Mouse (Mus musculus): ENCODE results near the gene Mink1.

Gene Mink1

DNA sequence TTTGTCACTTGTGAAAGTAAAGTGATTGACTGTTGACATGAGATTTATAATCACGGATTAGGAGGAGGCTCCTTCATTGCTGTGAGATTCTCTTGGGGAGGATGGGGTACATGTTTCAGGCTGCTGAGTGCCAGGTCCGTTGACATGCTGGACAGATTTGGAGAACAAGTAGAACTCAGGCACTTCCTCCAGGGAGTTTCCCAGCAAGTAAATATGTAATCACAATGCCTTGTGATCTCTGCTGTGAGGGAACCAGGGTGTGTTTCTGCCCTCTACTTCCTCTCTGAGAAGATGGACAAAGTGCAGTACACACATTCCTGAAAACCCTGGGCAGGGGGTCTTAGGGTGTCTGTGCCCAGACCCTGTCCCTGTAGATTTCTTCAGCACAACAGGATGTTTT lies 33.0 kb downstream of the Mink1 start:
- no peak for DNase-seq

DNA sequence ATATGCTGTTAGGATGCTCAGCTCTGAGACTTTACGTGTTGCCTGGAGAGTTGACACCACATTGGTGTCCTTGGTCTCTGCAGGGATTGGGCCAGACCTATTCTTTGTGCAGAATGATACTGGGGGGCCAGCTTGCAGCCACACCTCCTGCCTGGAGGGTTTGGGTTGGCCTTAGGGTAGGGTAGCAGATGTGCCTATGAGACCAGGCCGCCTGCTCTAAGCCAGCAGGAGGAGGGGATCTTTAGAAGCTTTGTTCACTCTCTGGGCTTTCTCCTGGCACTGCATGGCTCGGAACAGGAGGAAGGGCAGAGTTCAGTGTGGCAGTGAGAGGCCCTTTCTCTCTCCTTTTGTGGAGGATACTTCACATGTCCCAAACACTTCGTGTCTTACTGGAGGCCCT lies 33.4 kb downstream of the Mink1 start:
- DNase-seq = no peak

- no peak for DNase-seq
Observed at GRCm38 (mm10) chr11:70597301-70597700, 34.6 kb downstream of the Mink1 start.

GRCm38 (mm10) chr11:70598451-70598953 lies 35.8 kb downstream of the Mink1 start:
- DNase-seq = no peak

DNA sequence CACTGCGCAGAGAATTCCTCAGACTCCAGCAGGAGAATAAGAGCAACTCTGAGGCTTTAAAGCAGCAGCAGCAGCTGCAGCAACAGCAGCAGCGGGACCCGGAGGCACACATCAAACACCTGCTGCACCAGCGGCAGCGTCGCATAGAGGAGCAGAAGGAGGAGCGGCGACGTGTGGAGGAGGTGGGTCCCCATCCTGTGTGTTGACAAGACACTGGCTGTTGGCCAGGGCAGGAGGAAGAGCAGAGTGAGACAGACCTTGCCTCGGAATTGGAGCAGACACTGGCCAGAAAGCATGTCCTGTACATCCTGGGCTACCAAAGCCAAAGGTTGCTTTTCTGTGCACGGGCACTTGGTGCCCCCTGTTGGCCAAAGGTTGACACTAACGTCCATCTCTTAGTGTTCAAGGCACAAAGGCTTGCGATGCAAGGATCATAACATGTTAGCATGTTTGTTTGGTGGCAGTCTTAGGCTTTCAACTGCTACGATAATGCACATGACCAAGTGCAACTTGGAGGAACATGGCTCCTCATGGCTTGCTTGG lies 42.4 kb downstream of the Mink1 start:
- peak; percentile 83 for DNase-seq

GRCm38 (mm10) chr11:70606717-70607116 lies 44.0 kb downstream of the Mink1 start:
- no peak for DNase-seq

- DNase-seq = no peak
Observed at GRCm38 (mm10) chr11:70607611-70608010, 44.9 kb downstream of the Mink1 start.

- peak; percentile 32 for DNase-seq
Observed at GRCm38 (mm10) chr11:70608381-70609066, 45.8 kb downstream of the Mink1 start.

DNA sequence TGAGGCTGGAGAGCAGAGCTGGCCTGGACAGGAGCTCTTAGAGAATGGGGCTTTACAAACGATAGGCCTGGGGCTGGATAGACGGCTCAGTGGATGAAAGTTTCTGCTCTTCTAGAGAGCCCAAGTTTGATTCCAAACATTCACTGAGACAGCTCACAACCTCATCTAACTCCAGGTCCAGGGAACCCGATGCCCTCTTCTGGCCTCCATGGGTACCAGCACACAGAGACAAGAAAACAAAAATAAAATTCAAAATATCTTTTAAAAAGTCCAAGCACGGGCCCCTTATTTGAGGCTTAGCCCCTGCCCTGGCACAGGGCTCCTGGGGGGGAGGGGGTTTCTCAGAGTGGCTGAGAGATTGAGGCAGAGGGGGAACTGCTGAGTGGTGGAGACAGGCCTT lies 48.1 kb downstream of the Mink1 start:
- no peak for DNase-seq

DNA sequence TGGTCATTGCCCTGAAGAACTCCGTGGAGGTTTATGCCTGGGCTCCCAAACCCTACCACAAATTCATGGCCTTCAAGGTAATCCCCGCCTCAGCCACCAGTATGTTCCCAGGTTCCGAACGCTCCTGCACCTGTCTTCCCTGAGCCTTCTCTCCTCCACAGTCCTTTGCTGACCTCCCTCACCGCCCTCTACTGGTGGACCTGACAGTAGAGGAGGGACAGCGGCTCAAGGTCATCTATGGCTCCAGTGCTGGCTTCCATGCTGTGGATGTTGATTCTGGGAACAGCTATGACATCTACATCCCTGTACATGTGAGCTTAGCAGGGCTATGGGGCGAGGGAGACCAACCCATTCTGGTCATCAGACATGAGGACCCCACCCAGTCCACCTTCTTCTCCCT lies 49.8 kb downstream of the Mink1 start:
- no peak for DNase-seq

GRCm38 (mm10) chr11:70615074-70615473 lies 52.4 kb downstream of the Mink1 start:
- peak; percentile 71 for DNase-seq

DNA sequence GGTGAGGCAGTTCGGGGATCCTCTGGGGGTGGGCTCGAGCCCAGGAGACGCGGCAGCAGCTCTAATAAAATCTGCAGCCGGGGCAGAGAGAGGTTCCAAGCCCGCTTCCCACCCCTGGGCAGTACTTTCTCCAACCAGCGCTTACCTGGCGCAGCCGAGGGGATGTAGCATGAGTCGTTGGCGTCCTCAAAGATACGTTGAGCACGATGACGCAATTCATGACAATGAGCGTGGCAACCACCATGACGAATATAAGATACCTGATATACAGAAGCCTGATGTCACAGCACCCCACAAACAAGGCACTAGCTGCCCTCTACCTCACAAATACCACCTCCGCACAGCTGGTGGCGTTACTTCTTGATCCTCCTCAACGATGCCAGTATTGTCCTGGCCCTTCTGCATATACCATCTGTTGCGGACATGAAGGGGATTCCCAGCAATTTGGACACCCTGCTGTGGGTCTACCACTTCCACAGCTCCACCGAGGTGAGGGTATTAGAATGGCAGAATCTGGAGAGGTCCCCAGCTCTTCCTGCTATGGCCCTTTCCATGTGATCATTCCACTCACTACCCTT lies 52.9 kb downstream of the Mink1 start, which contains the start of gene 4930544D05Rik:
Gene 4930544D05Rik (plus strand): TSS at position 333 of the 578 bp plus-strand sequence.
- peak; percentile 28 for DNase-seq

DNA sequence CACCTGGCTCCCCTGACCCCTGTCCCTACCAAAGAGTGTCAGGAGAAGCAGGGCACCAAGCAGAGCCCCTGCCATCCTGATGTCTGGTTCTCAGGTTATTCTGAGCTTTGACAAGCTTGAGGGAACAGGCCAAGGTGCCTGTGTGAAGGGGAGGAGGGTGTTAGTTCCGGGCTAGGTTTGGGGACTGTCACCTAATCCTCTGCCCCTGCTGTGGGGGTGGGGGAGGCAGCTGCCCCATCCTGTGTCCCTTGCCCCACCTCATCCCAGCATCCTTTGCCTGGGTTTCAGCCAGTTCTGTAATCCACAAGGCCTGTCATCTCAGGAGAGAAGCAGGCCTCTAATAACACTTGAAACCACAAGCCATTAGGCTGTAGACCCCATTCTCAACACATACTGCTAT lies 56.4 kb downstream of the Mink1 start, which contains the start of gene Chrne:
Gene Chrne (minus strand): TSS at position 116 of the 400 bp plus-strand sequence.
- DNase-seq = no peak

GRCm38 (mm10) chr11:70621972-70622814 lies 59.5 kb downstream of the Mink1 start:
- no peak for DNase-seq

GRCm38 (mm10) chr11:70623053-70623742 lies 60.5 kb downstream of the Mink1 start:
- DNase-seq = no peak

DNA sequence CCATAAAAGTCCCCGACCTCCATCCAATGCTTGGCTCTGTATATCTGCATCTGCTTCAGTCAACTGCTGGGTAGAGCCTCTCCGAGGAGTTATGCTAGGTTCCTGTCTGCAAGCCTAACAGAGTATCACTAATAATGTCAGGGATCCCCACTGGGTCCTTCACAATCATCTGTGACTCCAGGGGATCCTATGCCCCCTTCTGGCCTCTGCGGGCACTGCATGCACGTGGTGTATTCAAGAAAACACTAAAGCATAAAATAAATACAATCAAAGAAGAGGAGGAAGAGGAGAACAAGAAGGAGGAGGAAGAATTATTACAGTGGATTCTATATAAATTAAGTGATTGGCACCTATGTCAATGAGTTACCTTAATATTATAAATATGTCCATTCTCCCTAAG lies 62.8 kb downstream of the Mink1 start:
- DNase-seq = peak; percentile 74

DNA sequence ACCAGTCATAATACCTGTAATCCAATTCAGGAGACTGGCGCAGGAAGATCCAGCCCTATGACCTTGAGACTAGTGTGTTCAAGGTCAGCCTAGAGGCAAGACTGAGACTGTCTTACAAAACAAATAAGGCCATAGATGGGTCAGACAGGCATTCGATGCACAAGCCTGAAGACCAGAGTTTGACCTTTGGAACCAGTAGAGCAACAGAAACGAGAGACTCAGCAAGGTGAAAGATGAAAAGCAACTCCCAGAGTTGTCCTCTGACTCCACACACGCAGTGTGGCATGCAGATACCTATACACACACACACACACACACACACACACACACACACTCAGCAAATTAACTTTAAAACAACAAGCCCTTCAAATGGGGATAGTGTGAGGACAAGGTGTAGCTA lies 64.2 kb downstream of the Mink1 start:
- no peak for DNase-seq

GRCm38 (mm10) chr11:70628431-70628830 lies 65.8 kb downstream of the Mink1 start:
- no peak for DNase-seq

DNA sequence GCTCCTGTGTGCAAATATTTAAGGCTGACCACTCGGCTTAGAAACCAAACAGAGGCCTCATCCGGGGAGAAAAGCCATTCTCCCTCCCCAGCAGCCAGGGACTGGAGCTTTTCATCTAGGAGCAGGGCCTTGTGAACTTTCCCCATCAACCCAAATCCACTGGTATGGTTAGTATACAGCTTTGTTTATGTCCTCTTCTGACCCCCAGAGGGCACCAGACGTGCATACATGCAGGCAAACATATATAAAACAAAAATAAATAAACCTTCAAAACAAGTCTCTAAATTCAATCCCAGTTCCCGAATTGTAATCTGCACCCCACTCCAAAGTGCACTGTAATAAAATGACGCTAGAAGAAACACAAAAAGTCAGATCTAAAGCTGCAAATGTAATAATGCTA lies 66.9 kb downstream of the Mink1 start:
- DNase-seq = peak; percentile 45

DNA sequence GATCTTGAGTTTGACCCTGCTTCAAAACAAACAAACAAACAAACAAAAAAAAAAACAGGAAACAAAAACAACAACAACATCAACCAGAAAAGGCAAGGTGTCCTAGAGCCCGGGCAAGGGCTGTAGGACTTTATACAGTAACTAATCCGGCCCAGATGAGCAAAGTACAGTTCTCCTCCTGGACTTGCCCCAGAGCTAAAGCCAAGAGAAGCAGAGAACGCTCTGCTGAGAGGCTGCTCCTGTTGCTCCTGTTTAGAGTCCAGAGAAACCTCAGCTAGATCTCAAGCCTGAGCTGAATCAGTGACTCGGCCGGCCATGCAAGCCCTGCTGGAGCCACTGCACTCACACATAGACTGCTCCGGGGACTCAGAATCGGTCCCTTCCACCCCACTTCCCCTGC lies 67.4 kb downstream of the Mink1 start:
- no peak for DNase-seq

- DNase-seq = no peak
Observed at GRCm38 (mm10) chr11:70635601-70636000, 72.9 kb downstream of the Mink1 start.

DNA sequence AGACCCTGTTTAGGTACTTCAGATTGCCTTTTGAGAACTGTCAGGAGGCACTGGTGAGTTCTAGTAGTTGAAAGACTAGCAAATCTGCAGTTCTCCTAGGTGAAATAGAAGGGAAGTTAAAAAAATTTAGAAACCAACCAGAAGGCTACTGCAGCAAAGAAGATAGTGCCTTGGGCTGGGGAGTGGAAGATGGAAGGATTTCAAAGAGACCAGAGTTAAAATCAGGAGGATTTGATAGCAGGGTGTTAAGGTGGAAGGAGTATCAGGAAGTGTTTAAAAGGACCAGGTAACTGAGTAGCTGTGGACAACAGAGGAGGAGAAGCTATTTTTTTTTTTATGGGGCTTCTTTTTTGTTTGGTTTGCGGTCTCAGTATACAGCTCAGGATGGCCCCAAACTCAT lies 75.1 kb downstream of the Mink1 start:
- no peak for DNase-seq

DNA sequence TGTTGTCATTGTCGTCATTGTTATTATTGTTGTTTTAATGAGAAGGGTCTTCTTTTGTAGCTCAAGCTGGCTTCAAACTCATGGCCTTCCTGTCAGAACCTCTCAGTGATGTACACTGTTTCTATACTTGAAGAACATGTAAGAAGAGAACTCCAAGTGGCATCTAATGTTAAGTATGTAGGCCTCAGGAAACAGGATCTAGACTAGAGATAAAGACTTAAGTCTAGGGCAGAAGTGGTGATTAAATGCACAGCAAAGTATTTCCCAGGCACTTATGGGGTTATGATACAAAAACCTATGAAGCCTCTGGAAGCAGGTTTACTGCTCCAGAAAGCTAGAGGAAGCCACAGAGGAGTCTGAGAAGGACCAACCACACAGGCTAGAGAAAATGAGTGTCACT lies 75.6 kb downstream of the Mink1 start:
- no peak for DNase-seq

All from retina, postnatal 1 day (tissue).